In the genomic region with DNA sequence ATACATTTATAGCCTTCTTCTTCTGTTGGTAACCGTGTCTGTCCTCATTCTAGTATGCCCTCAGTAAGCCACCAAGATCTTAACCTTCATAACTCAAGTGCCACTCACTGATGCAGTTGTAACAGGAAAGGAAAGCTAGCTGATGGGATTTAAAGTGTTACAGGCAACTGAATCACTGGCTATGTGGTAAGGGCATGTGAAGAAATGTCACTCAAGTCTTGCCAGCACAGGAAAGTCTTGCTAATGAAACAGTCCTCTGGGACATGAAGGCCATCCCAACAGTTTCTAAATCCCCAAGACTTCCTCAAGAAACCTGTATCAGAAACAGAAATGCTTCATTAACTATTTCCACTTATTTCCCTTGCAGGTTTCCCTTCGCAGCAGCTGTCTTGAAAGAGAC, we compare ENCODE assay signal across 19 mouse cellular contexts. TPM values are rescaled to one million over a fixed set of nuclear protein-coding genes. Genes with fewer than 3 reads are reported as not detected.
"Had no signal": no experiment of that assay in that cellular context is flagged by ENCODE, and none has a peak within 500 bp of the region (broad histone marks: within the 10 kb centered on the region; RNA-seq: fewer than 3 reads in every experiment).

No protein-coding gene starts in this region.

- DNase-seq: lung, adult 18-20 months; lung, postnatal 4 days; retina, postnatal 1 day; right cerebral cortex, adult 18-20 months; right cerebral cortex, postnatal 25 days; right cerebral cortex, postnatal 4 days; spleen, adult 18-20 months; thymus, postnatal 14 days; thymus, postnatal 36 days had no signal

- H3K27ac ChIP-seq: liver, embryonic 14.5 days; midbrain, embryonic 13.5 days; midbrain, embryonic 15.5 days; neural tube, embryonic 13.5 days; neural tube, embryonic 15.5 days had no signal

- H3K4me2 ChIP-seq: lung, embryonic 14.5 days; midbrain, embryonic 11.5 days; midbrain, embryonic 13.5 days; midbrain, embryonic 15.5 days; neural tube, embryonic 13.5 days; neural tube, embryonic 15.5 days had no signal

- H3K4me3 ChIP-seq: megakaryocyte, embryonic 14.5 days; midbrain, embryonic 13.5 days; midbrain, embryonic 15.5 days; myocyte; neural tube, embryonic 13.5 days; neural tube, embryonic 15.5 days had no signal

- ATAC-seq: midbrain, embryonic 13.5 days; midbrain, embryonic 15.5 days had no signal

- H3K9ac ChIP-seq: liver, embryonic 14.5 days; lung, embryonic 14.5 days; midbrain, embryonic 13.5 days; midbrain, embryonic 15.5 days; neural tube, embryonic 13.5 days; neural tube, embryonic 15.5 days had no signal

- H3K27me3 ChIP-seq: midbrain, embryonic 13.5 days; midbrain, embryonic 15.5 days; neural tube, embryonic 13.5 days; neural tube, embryonic 15.5 days had no signal

- H3K4me1 ChIP-seq: midbrain, embryonic 15.5 days had no signal

- H3K9me3 ChIP-seq: midbrain, embryonic 13.5 days; midbrain, embryonic 15.5 days; neural tube, embryonic 13.5 days; neural tube, embryonic 15.5 days had no signal

- H3K36me3 ChIP-seq: midbrain, embryonic 13.5 days; midbrain, embryonic 15.5 days; neural tube, embryonic 15.5 days had no signal

RNA-seq across cellular contexts. Expression of a gene that starts 13.7 kb away (rescaled TPM):
- polyA plus RNA-seq: testis, adult 2 months had no signal
